Mouse (Mus musculus): ENCODE data around the gene Isca1.
"Not testable (repeated sequence)": the region's sequence is repeated elsewhere in the genome, so short reads cannot be mapped to it uniquely, and the experiment has no call there.

Gene Isca1

DNA sequence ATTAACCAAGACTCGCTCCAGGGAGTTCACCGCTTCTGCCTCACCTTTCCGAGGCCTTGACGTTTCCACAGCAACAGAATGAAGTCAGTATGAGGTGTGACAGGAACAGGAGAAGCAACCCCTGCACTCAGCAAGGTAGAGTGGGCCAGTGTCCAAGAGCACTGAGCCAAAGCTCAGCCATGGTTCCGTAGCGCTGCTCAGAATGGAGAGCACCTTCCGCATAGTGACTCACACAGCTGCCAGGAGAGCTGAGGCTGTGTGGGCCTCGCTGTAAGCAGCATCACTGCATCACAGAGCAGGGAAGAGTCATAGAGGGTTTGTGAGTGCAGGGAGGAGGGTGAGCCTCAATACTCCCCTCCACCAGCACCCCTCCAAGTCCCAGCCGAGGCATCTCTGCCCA lies 22.9 kb downstream of the Isca1 start, which contains the start of gene 1700014D04Rik:
Gene 1700014D04Rik (minus strand): TSS at position 42 of the 400 bp plus-strand sequence.
- no peak for DNase-seq (ENCODE audit: low spot score in 2 of 2)

DNA sequence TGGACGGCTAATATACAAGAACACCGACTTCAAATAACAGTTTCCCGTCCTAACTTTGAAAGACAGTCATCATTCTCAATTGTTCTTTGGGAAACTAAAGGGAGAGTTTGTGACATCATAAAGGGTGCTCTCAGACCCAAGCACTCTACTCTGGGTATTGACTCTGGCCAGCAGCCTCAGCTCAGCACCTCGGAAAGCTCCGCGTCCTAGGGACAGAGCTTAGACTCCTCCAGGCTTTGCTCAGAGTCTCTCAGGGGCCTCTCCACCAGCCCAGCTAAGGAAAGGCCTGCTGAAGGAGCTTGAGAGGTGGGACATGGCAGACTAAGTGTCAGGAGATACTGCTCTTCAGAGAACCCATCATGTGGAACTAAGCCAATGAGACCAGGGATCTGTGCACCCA lies 23.4 kb downstream of the Isca1 start:
- DNase-seq (ENCODE audit: low spot score in 2 of 2) = no peak

DNA sequence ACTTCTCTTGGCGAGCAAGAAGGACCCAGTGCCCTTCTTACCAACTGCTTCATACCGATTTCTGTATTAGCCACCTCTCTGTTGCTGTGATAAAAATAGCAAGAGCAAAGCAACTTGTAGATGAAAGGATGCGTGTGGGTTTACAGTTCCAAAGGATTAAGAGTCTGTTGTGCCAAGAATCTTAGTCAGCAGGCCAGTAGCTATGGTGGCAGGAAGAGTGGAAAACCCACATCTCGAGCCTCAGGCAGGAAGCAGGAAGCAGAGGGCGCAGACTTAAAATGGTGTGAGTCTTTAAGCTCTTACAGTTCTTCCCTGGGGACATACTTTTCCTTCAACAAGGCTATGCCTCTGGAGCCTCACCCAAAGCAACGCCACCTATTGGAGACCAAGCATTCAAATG lies 24.1 kb downstream of the Isca1 start:
- DNase-seq (ENCODE audit: low spot score in 2 of 2) = no peak

DNA sequence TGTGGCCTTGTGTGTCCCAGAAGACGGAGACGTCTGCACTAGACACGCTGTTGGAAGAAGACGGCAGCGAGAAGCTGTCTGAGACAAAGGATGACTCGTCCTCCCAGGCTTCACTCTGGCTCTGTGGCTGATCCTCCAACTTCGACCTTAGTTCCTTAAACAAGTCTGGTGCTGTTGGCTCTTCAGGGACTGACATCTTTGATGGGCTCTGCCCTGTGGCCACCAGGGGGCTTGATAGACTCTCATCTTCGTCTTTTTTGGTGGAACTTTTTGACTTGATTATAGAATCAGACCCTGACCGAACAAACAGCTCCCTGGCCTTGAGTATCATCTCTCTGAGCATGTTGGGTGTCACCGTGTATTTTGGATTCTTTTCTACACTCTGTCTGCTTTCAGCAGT lies 27.9 kb downstream of the Isca1 start:
- DNase-seq (ENCODE audit: low spot score in 2 of 2) = peak; percentile 50 to 77

DNA sequence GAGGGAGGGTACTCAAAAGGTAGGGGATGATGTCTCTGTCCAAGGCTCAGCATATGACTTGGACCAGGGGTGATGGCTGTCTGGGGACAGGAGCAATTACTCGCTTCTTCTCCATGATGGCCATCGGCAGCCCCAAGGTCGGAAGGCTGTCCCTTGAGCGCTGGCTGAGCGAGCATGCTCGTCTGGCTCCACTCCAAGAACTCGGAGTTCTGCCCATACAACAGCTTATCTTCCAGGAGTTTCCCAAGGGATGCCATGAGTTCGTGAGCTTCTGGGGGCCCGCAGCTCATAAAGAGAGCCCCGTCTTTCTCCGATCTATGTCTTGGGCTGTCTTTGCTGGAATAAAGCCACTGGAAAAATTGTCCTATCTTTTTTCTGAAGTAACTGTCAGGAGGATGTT lies 28.5 kb downstream of the Isca1 start:
- no peak for DNase-seq (ENCODE audit: low spot score in 2 of 2)

DNA sequence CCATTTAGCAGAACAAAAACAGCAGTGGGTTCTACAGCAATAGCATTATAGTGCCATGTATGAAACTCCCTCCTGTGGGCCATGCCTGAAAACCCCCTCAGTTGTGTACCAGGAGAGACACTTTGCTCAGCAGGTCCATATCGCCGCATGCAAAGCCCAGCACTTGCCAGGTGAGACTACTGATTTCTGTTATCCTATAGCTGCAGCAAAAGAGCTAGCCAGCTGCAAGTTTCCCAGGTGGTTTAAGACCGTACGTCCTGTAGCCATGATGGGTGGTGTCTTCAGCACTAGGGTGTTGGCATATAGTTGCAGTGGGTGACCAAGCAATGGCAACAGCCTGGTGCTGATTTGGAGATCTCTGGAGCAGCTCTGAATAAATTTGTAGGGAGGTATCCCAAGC lies 30.2 kb downstream of the Isca1 start:
- DNase-seq (ENCODE audit: low spot score in 2 of 2) = peak in 1 of 2 experiments; percentile 50

DNA sequence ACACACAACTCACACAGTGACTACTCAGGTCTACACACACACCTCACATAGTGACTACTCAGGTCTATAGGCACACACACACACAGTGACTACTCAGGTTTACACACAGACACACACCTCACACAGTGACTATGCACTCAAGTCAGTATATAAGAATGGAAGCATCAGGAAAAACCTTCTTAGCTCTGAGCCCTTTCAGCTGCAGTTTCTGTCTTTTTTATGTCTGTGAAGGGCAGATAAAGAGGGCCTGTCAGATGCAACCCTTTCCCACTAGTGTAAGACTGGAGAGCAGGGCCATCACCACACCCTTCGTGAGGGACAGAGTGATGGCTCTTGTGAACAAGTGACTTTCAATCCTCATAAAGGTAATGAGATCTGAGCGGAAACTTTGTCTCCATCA lies 31.2 kb downstream of the Isca1 start:
- no peak for DNase-seq (ENCODE audit: low spot score in 2 of 2)

DNA sequence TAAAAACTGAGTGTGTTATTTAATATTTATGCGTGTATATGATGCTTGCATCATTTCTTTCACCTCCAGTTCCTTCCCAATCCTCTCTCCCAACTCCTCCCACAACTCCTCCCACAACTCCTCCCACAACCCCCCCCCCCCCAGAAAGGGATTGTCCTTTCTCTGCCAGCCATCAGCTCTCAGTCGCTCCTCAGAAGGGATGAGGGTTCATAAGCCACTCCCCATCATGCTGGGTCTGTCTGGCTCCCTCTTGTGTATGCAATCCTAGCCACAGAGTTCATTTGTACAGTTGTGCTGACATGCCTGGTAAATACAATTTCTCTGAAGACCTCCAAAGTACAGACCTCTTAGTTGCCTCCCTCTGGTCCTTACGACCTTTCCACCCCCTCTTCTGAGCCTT lies 34.4 kb downstream of the Isca1 start:
- DNase-seq (ENCODE audit: low spot score in 2 of 2) = no peak

DNA sequence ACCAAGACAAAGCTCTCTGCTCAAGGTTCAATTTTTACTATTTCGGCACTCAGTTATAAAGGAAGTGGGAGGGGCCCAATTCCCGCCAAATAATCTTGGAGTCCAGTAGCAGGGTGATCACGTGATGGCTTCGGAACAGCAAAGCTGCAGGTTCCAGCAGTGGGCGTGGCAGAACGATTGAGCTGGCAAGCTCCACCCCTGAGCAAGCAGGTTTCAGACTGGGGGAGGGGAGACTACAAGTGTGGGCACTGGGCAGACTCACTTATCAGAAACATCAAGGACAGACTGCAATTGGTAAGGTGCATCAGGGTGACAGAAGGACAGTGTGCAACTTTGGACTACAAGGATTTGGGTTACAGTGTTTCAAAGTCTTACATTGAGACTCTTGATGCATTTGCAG lies 35.3 kb downstream of the Isca1 start:
- DNase-seq (ENCODE audit: low spot score in 2 of 2) = peak in 1 of 2 experiments; percentile 53

DNA sequence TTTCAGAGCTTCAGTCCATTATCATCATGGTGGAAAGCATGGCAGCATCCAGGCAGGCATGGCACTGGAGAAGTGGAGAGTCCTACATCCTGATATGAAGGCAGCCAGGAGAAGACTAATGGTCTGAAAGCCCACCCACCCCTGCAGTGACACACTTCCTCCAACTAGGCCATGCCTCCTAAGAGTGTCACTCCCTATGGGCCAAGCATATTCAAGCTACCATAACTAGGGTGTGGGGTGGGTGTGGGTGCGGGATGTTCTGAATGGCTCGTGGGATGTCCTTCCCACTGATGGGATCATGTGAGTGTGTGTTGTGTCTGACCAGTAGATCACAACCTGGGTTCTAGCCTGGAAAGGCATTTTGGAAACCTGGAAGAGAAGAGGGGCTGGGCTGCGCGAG lies 35.7 kb downstream of the Isca1 start:
- no peak for DNase-seq (ENCODE audit: low spot score in 2 of 2)

DNA sequence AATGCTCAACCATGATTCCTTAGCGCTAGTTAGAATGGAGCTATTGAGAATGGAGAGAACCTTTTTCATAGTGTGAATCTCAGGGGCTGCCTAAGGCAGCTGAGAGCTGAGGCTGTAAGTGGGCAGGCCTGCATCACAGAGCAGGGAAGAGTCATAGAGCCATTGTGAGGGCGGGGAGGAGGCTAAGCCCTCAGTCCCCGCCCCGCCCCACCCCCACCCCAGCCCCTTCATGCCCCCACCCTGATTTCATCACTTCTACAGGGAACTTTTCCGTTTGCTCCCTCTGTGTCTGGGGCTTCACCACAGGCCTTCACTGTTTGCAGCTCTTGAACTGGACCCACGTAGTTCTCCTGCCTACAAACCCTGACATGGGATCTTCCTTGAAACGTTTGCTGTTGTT lies 38.0 kb downstream of the Isca1 start, which contains the start of gene Spata31d1d:
Gene Spata31d1d (minus strand): TSS at position 101 of the 400 bp plus-strand sequence.
- DNase-seq (ENCODE audit: low spot score in 2 of 2) = no peak

DNA sequence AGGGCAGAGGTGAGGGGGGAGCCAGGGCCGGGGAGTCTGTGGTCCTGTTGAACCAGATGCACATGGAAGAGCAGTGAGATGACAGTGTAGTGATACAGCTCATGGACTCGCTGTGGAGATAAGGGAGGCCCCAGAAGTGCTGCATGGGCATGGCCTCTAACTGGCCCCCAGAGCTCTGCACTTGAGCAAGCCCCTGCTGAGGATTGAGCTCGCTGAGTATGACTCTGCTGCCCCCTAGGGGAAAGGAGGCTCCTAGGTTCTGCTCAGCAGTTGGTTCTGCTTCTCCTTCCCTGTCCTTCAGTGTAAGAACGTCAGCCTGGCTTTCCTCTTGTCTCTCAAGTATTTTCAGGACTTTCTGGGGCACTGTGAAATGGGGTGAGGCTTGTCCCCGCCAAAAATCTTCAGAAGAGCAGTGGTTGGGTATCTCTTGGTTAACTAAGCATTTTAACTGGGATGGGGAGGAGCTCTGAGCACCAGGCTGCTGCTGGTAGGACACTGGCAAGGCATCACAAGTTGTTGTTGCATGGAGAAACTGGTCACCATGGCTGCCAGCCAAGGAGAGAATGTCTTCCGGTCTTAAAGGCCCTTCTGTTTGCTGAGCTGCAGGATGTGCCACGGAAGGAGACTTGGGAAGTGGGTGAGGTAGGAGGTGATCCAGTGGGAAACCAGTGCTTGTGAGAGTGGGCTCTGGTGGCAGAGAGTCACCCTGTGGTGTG lies 41.1 kb downstream of the Isca1 start:
- peak; percentile 84 to 92 for DNase-seq (ENCODE audit: low spot score in 2 of 2)

DNA sequence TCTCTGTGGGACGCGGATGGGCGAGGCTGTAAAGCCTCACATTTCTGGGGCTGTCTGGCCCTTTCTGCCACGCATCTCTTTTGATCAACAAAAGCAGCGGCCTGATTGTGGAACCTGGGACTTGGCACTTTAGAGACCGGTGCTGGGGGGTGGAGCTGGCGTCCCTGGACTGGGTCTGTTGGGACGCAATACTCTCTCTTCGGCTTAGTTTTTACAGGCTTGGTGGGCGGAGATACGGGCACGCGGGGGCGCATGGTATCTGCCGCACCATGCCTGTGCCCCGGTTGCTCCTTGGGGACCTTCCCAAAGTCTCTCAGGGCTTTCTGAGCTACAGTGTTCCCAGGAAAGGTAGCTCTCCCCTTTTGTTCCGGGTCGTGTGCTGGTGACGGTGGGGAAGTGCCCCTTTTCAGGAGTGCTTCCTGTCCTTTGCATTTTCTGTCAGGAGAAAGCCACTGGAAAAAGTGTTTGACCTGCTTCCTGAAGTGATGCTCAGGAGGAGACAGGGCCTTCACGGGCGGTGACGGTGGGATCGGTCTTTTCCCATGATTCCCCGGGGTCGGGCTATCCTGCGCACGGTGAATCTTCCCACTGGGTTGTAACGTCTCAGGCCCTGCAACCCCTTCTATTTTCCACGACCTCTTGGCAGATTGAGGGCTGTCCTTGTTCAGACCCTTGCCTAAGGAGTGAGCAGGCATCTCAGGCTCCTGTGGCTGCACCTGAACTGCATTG lies 43.3 kb downstream of the Isca1 start:
- no peak for DNase-seq (ENCODE audit: low spot score in 2 of 2)

DNA sequence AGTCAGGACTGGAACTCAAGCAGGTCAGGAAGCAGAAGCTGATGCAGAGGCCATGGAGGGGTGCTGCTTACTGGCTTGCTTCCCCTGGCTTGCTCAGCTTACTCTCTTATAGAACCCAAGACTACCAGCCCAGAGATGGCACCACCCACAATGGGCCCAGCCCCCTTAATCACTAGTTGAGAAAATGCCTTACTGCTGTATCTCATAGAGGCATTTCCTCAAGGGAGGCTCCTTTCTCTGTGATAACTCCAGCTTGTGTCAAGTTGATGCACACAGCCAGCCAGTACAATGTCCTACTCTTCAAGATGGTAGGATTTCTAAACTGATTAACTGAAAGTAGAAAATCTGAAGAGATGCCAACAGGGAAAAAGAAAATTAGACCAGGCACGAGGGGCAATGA lies 47.5 kb downstream of the Isca1 start:
- DNase-seq (ENCODE audit: low spot score in 2 of 2) = not testable (repeated sequence)

DNA sequence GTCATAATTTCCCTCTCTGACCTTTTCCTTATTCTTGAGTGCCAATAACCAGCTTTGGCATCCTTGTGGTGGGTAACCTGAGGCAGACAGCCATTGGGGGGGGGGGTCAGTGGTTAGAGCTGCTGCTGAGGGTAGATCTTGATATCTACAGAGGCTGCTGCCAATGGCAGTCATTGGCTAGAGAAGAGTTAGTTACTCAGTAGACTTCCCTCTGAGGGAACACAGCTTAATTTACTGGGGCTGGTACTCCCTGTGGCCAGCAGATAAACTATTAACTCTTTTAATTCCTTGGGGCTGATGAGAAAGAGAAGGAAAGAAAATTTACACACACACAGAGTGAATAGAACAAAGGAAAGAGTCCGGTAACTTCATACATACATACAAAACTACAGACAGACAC lies 50.1 kb downstream of the Isca1 start:
- no peak for DNase-seq (ENCODE audit: low spot score in 2 of 2)

DNA sequence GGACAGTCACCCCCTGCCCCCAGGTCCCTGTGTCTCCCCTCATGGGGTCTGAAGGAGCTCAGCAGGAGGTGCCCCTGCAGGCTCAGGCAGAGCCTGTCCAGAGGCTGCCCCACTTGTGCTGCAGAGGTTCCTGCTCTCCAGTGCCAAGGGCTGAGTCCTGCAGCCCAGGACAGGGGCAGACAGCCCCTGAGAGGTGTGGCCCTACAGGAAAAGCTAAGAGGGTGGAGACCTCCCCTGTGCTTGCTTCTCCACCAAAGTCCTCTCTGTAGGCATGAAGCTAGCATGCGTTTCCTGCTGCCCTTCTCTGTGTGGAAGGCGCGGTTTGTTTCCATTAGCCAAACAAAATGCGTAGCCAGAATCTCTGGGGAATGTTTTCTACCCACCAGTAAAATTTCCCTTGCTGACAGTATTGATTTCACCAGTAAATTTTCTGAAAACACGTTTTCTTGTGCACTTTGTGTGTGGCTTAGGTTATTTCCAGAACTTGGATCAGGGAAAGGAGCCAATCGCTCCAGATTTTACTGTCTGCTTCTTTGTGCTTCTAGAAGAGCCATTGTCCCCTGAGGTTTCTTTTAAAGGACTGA lies 50.7 kb downstream of the Isca1 start:
- DNase-seq (ENCODE audit: low spot score in 2 of 2) = not testable (repeated sequence)

DNA sequence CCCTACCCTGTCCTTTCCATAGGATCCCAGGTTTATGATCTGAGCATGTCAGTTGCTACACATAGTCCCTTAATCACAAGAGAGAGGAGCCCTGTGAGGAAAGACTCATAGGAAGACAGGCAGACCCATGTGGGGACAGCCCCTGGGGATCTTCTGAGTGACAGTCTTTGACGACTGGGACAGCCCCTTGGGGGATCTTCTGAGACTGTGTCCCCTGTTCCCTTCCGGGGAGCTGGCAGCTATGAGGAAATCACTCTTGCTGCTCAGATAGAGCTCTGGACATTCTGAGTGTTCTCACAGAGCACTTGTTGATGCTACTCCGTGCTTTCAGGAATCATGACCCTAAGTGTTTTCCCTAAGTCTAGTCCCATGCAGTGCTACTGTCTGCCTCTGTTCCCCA lies 55.9 kb downstream of the Isca1 start:
- no peak for DNase-seq (ENCODE audit: low spot score in 2 of 2)

DNA sequence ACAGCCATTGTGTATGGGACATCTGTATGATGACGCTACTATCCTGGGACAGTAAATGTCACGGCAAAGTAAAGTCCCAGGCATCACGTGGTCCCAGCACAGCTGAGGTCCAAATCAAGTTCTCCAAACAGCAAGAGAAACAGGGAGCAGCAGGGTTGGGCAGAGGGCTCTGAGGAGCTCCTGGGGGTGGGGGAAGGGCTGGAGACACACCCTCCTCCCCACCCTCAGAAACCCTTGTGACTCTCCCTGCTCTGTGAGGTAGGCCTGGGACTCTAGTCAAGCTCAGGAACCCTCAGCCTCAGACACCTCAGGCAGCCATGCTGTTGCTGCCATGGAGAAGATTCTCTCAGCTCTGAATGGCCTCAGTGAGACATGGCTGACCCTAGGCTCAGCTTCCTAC lies 57.6 kb downstream of the Isca1 start, which contains the start of gene Spata31d1b:
Gene Spata31d1b (plus strand): TSS at position 301 of the 400 bp plus-strand sequence.
- not testable (repeated sequence) for DNase-seq (ENCODE audit: low spot score in 2 of 2)

DNA sequence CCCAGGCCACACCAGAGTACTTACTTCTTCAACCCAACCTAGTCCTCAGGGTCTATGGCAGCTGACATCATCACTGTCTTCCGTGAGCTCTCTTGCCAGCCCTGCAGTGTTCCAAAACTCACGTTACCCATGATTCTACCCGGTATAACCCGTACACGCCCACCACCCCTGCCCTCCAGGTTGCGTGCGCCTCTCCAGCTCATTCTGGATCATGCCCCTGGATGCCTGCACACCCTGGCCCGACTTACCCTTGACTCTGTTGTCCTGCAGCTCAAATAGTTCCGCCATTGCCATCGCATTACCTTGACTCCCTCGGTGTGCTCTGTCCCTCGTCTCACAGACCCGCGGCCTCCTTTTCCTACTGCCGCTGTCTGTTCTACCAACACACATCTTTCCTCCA lies 59.4 kb downstream of the Isca1 start, which contains the start of gene Spata31d1a:
Gene Spata31d1a (minus strand): TSS at position 101 of the 400 bp plus-strand sequence.
- DNase-seq (ENCODE audit: low spot score in 2 of 2) = no peak

Data from spleen, postnatal 4 days (tissue).